Mouse (Mus musculus) heart, embryonic 14.5 days (tissue): ENCODE data around the gene Olfr205. TPM values are rescaled to one million over a fixed set of nuclear protein-coding genes. Genes with fewer than 3 reads are reported as not detected.

Experiments
- ATAC-seq: fragments of 200-750 bp; cut with Nextera tagmentation; 2 replicates; pipeline ENCODE4 v1.8.0; 2017; ENCODE audit warnings: low read depth, moderate TSS enrichment; ENCODE audit not compliant: insufficient number of reproducible peaks, insufficient read depth, low FRiP score
- H3K27ac ChIP-seq, 2 experiments: fragments of 200-500 bp in 1 of 2; fragments of 300-500 bp in 1 of 2; sonication (generic) in 1 of 2; replicated peaks in 1 of 2; 2 replicates each; pipeline ENCODE4 v1.5.1; 2012 to 2014; ENCODE audit warnings: low read depth in 2 of 2, low read length in 2 of 2, control low read depth in 1 of 2, mild to moderate bottlenecking in 1 of 2, mixed read lengths in 1 of 2; ENCODE audit not compliant: control insufficient read depth in 1 of 2, insufficient read depth in 1 of 2
- H3K27me3 ChIP-seq: fragments of 300-500 bp; sonication (generic); 2 replicates; pipeline ENCODE4 v1.6.1; 2014; ENCODE audit warnings: mild to moderate bottlenecking, low read length, control low read depth; ENCODE audit not compliant: control insufficient read depth, insufficient read depth
- H3K36me3 ChIP-seq: fragments of 300-500 bp; sonication (generic); 2 replicates; pipeline ENCODE4 v1.6.1; 2014; ENCODE audit warnings: mild to moderate bottlenecking, control low read depth, low read length, mixed read lengths; ENCODE audit not compliant: control insufficient read depth, insufficient read depth
- H3K4me1 ChIP-seq, 2 experiments: fragments of 200-500 bp in 1 of 2; fragments of 300-500 bp in 1 of 2; sonication (generic) in 1 of 2; 2 replicates each; pipeline ENCODE4 v1.6.1; 2012 to 2014; ENCODE audit warnings: low read length in 2 of 2, control low read depth in 1 of 2, mixed read lengths in 1 of 2; ENCODE audit not compliant: control insufficient read depth in 2 of 2, insufficient read depth in 2 of 2
- H3K4me2 ChIP-seq: fragments of 300-500 bp; sonication (generic); 2 replicates; pipeline ENCODE4 v1.6.1; 2014; ENCODE audit warnings: mild to moderate bottlenecking, low read length
- H3K4me3 ChIP-seq, 2 experiments: fragments of 200-500 bp in 1 of 2; fragments of 300-500 bp in 1 of 2; sonication (generic) in 1 of 2; 2 replicates each; pipeline ENCODE4 v1.5.1; 2012 to 2014; ENCODE audit warnings: low read length in 2 of 2, mild to moderate bottlenecking in 2 of 2, control low read depth in 1 of 2, low read depth in 1 of 2, moderate library complexity in 1 of 2; ENCODE audit not compliant: control insufficient read depth in 1 of 2, insufficient read depth in 1 of 2
- H3K9ac ChIP-seq: fragments of 300-500 bp; sonication (generic); 2 replicates; pipeline ENCODE4 v1.6.1; 2014; ENCODE audit warnings: mild to moderate bottlenecking, low read length
- H3K9me3 ChIP-seq: fragments of 300-500 bp; sonication (generic); 2 replicates; pipeline ENCODE4 v1.6.1; 2016; ENCODE audit warnings: low read length, control low read depth; ENCODE audit not compliant: control insufficient read depth
- WGBS: fragments of 180-500 bp; shearing (Covaris S2); extraction: QIAGEN DNeasy Blood & Tissue Kit; methylation state at CpG from one replicate; pipeline ENCODE4 v1.1.7; 2014; 5-methylcytosine and 5-hydroxymethylcytosine counted together
- polyA plus RNA-seq: library from polyadenylated mRNA; unstranded; fragments of >200 nt; fragmentation: Nextera tagmentation; extraction: Ambion mirVana; gene quantifications from 2 replicates; pipeline ENCODE4 v1.2.1, GENCODE M21; 2014

Olfr205 gene
- polyA plus RNA-seq, 1 experiment from 2014 or later: not detected

GRCm38 (mm10) chr16:59283476-59283875 lies 47.5 kb downstream of the Olfr205 start:
- Histone ChIP-seq H3K27ac (no peak overlapping the region), H3K4me1 (no peaks in the 10 kb centered on the region), H3K36me3 (no peaks in the 10 kb centered on the region), H3K4me3 (no peak overlapping the region), H3K9me3 (no peaks in the 10 kb centered on the region), H3K27me3 (no peaks in the 10 kb centered on the region), H3K4me2 (no peak overlapping the region), H3K9ac (no peak overlapping the region)
- no peak for ATAC-seq
- 44% methylated on average over 1 of the region's 1 CpGs for WGBS

- Histone ChIP-seq H3K9ac (no peak overlapping the region), H3K36me3 (no peaks in the 10 kb centered on the region), H3K4me3 (no peak overlapping the region), H3K4me2 (no peak overlapping the region), H3K27me3 (no peaks in the 10 kb centered on the region), H3K4me1 (no peaks in the 10 kb centered on the region), H3K9me3 (no peaks in the 10 kb centered on the region), H3K27ac (no peak overlapping the region)
- WGBS: 45% methylated on average over 3 of the region's 3 CpGs
- no peak for ATAC-seq
Measured at GRCm38 (mm10) chr16:59280542-59280941, 50.4 kb downstream of the Olfr205 start.

Other genes with a start within 250 kb of the Olfr205 start
- not detected in 2 replicates for gene Olfr191, start 241.3 kb downstream of the Olfr205 start, polyA plus RNA-seq
- not detected in 2 replicates for gene Olfr193, start 219.3 kb downstream of the Olfr205 start, polyA plus RNA-seq
- not detected in 2 replicates for gene Olfr194, start 210.1 kb downstream of the Olfr205 start, polyA plus RNA-seq
- gene Olfr195, start 184.1 kb downstream of the Olfr205 start, polyA plus RNA-seq: not detected in 2 replicates
- not detected in 2 replicates for gene Olfr196, start 160.7 kb downstream of the Olfr205 start, polyA plus RNA-seq
- not detected in 2 replicates for gene Olfr198, start 127.6 kb downstream of the Olfr205 start, polyA plus RNA-seq
- not detected in 2 replicates for gene Olfr199, start 111.4 kb downstream of the Olfr205 start, polyA plus RNA-seq
- gene Olfr201, start 58.5 kb downstream of the Olfr205 start, polyA plus RNA-seq: not detected in 2 replicates
- not detected in 2 replicates for gene Olfr202, start 44.3 kb downstream of the Olfr205 start, polyA plus RNA-seq
- gene Olfr203, start 32.3 kb downstream of the Olfr205 start, polyA plus RNA-seq: not detected in 2 replicates
- not detected in 2 replicates for gene Olfr204, start 12.9 kb downstream of the Olfr205 start, polyA plus RNA-seq
- gene Olfr206, start 18.1 kb upstream of the Olfr205 start, polyA plus RNA-seq: not detected in 2 replicates
- gene Olfr209, start 32.9 kb upstream of the Olfr205 start, polyA plus RNA-seq: not detected in 2 replicates
- gene Gabrr3, start 76.2 kb upstream of the Olfr205 start, polyA plus RNA-seq: not detected in 2 replicates
- gene Riox2, start 140.6 kb upstream of the Olfr205 start, polyA plus RNA-seq: 24.2 and 25.9 TPM in 2 replicates